Mouse (Mus musculus): ENCODE results near the gene Noct. TPM values are rescaled to one million over a fixed set of nuclear protein-coding genes. Genes with fewer than 3 reads are reported as not detected.

Gene Noct
- total and polyA plus RNA-seq, 3 experiments, result 17.8 to 26.7 TPM; not detected in 1

DNA sequence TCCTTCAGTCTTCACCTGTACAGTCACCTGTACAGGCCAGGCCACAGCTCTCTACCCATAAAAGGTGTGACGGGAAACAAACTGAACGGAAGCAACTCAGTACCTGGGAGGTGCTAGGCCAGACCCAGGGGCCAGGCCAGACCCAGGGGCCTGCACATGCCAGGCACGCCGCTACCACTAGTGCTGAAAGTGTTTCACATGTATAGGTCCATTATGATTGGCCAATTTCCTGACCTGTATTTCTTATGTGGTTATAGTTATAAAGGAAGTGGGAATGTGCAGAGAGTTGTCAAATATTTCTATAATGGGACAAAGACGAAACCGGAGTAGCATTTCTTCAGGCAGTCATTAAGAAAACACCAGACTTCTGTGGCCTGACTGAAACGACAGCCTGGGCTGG, 30.5 kb downstream of the Noct start:
- Histone ChIP-seq H3K79me2 (ENCODE audit: control insufficient read depth, insufficient read depth, low read length, poor library complexity) (no peaks in the 10 kb centered on the region), H3K36me3 (ENCODE audit: control insufficient read depth in 1 of 2, insufficient read depth in 2 of 2, low read length in 2 of 2) (peaks cover 0 to 37% of the 10 kb centered on the region in 2 experiments; a peak in 2 of 4 replicates), H3K9ac (ENCODE audit: control insufficient read depth, low read depth, low read length, poor library complexity, severe bottlenecking) (no peak overlapping the region), H3K27me3 (ENCODE audit: control insufficient read depth in 1 of 2, insufficient read depth in 2 of 2, low read length in 2 of 2) (no peaks in the 10 kb centered on the region), H3K27ac (ENCODE audit: control insufficient read depth, low read depth, low read length) (no peak overlapping the region), H3K4me1 (ENCODE audit: control insufficient read depth in 1 of 2, insufficient read depth in 2 of 2, low read length in 2 of 2) (no peaks in the 10 kb centered on the region), H3K4me3 (ENCODE audit: control insufficient read depth in 1 of 2, insufficient read depth in 1 of 2, low read depth in 2 of 2, low read length in 2 of 2) (no peak overlapping the region), H3K9me3 (replicated peaks; ENCODE audit: insufficient read depth, low read length) (no peaks in the 10 kb centered on the region)
- DNase-seq (ENCODE audit: low read depth, low spot score), result no peak
- TF ChIP-seq HCFC1 (IDR thresholded peaks at IDR 0.05; ENCODE audit: low read depth, low read length), result no peak
- TF ChIP-seq ELF1 (IDR thresholded peaks at IDR 0.05; ENCODE audit: low read depth, low read length), result no peak
- TF ChIP-seq ZC3H11A (IDR thresholded peaks at IDR 0.05; ENCODE audit: low read depth, low read length), result no peak
- TF ChIP-seq ZKSCAN1 (IDR thresholded peaks at IDR 0.05; ENCODE audit: low read depth, low read length), result no peak
- no peak for TF ChIP-seq ZNF384 (IDR thresholded peaks at IDR 0.05; ENCODE audit: low read depth, low read length)
- TF ChIP-seq MXI1 (IDR thresholded peaks at IDR 0.05; ENCODE audit: low read depth, low read length), result no peak
- TF ChIP-seq KAT2A (conservative IDR thresholded peaks at IDR 0.05; ENCODE audit: low read depth, low read length), result no peak
- no peak for TF ChIP-seq POLR2AphosphoS5 (IDR thresholded peaks at IDR 0.05; ENCODE audit: borderline replicate concordance, low read depth, low read length)
- TF ChIP-seq TCF12 (IDR thresholded peaks at IDR 0.05; ENCODE audit: low read depth, low read length), result no peak
- no peak for TF ChIP-seq ZMIZ1 (IDR thresholded peaks at IDR 0.05; ENCODE audit: low read depth, low read length)
- TF ChIP-seq JUND (IDR thresholded peaks at IDR 0.05; ENCODE audit: low read depth, low read length), result no peak
- TF ChIP-seq BHLHE40 (IDR thresholded peaks at IDR 0.05; ENCODE audit: borderline replicate concordance, low read depth, low read length), result no peak
- no peak for TF ChIP-seq EP300 (IDR thresholded peaks at IDR 0.05; ENCODE audit: low read depth in 1 of 2, low read length in 2 of 2)

DNA sequence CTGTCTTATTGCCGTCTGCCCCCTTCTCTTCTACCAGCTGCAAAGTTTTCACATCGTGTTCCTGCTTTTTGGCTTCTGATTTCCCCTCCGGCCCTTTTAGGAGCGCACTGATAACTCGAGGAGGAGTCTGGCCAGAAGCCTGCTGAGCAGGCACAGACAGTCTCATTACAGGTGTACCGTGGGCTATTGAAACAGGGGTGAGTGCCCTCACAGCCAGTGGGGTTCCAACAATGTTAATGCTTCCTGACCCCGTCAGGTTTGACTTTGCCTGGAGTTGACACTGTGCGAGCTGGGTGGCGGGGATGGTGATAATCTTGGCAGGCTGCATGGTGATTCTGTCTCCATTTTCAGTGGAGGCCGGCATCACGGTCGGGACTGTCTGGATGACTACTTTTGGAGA, 32.2 kb downstream of the Noct start:
- no peak overlapping the region for H3K27ac ChIP-seq (ENCODE audit: control insufficient read depth, low read depth, low read length)
- H3K4me3 ChIP-seq (ENCODE audit: control insufficient read depth in 1 of 2, insufficient read depth in 1 of 2, low read depth in 2 of 2, low read length in 2 of 2), result no peak overlapping the region
- H3K9me3 ChIP-seq (replicated peaks; ENCODE audit: insufficient read depth, low read length), result no peaks in the 10 kb centered on the region
- no peak for DNase-seq (ENCODE audit: low read depth, low spot score)
- no peaks in the 10 kb centered on the region for H3K4me1 ChIP-seq (ENCODE audit: control insufficient read depth in 1 of 2, insufficient read depth in 2 of 2, low read length in 2 of 2)
- peaks cover 0 to 36% of the 10 kb centered on the region in 2 experiments; a peak in 2 of 4 replicates for H3K36me3 ChIP-seq (ENCODE audit: control insufficient read depth in 1 of 2, insufficient read depth in 2 of 2, low read length in 2 of 2)
- H3K79me2 ChIP-seq (ENCODE audit: control insufficient read depth, insufficient read depth, low read length, poor library complexity), result no peaks in the 10 kb centered on the region
- no peak for TF ChIP-seq KAT2A (conservative IDR thresholded peaks at IDR 0.05; ENCODE audit: low read depth, low read length)
- no peak for TF ChIP-seq NELFE (IDR thresholded peaks at IDR 0.05; ENCODE audit: low read depth, low read length)
- no peak for TF ChIP-seq CHD2 (IDR thresholded peaks at IDR 0.05; ENCODE audit: low read length)
- no peak for TF ChIP-seq ZC3H11A (IDR thresholded peaks at IDR 0.05; ENCODE audit: low read depth, low read length)
- TF ChIP-seq E2F4 (IDR thresholded peaks at IDR 0.05; ENCODE audit: borderline replicate concordance, low read depth, low read length), result no peak
- TF ChIP-seq JUND (IDR thresholded peaks at IDR 0.05; ENCODE audit: low read depth, low read length), result no peak
- TF ChIP-seq RAD21 (IDR thresholded peaks at IDR 0.05; ENCODE audit: low read depth, low read length), result no peak
- no peak for TF ChIP-seq EP300 (IDR thresholded peaks at IDR 0.05; ENCODE audit: low read depth in 1 of 2, low read length in 2 of 2)
- TF ChIP-seq POLR2AphosphoS5 (IDR thresholded peaks at IDR 0.05; ENCODE audit: borderline replicate concordance, low read depth, low read length), result no peak
- no peak for TF ChIP-seq HCFC1 (IDR thresholded peaks at IDR 0.05; ENCODE audit: low read depth, low read length)
- no peak for TF ChIP-seq BHLHE40 (IDR thresholded peaks at IDR 0.05; ENCODE audit: borderline replicate concordance, low read depth, low read length)
- no peak for TF ChIP-seq CTCF (IDR thresholded peaks at IDR 0.05 in 2 of 3, conservative IDR thresholded peaks at IDR 0.05 in 1 of 3; ENCODE audit: control insufficient read depth in 1 of 3, insufficient read depth in 1 of 3, low read depth in 2 of 3, low read length in 3 of 3, poor library complexity in 1 of 3, severe bottlenecking in 1 of 3)
- H3K27me3 ChIP-seq (ENCODE audit: control insufficient read depth in 1 of 2, insufficient read depth in 2 of 2, low read length in 2 of 2), result no peaks in the 10 kb centered on the region
- H3K9ac ChIP-seq (ENCODE audit: control insufficient read depth, low read depth, low read length, poor library complexity, severe bottlenecking), result no peak overlapping the region
